Comparison of ENCODE assay signal across 16 mouse cellular contexts in the genomic region with DNA sequence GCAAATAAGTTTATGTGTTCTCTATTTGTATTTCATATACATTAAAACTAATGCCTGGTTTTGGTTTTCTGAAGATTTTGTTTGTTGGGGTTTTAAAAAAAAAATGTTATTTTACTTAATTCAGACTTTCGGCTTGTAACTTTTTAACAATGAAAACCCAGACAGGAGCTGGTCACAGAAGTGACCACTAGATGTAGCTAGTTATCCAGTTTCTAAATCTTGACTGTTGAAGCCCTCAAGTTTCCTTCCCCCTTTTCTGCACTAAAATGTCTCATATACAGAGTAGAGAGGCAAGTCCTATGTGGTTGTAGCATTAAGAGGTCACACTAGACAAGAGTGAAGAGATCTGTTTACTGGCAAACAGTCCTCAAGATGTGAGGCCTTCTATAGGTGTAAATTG.
DNase-seq lines count a peak whose midpoint lies in the region; ATAC-seq and TF ChIP-seq lines count a peak whose summit lies in the region.
"Had no signal": no experiment of that assay in that cellular context is flagged by ENCODE, and none has a peak within 500 bp of the region (broad histone marks: within the 10 kb centered on the region; RNA-seq: fewer than 3 reads in every experiment).

No protein-coding gene starts in this region.

- no peak overlapping the region for H3K4me3 ChIP-seq in forebrain, postnatal 0 days (ENCODE audit: low read depth, low read length)
- H3K4me3 ChIP-seq in forebrain, embryonic 15.5 days = no peak overlapping the region
- H3K4me3 ChIP-seq: embryonic facial prominence, embryonic 15.5 days; liver, embryonic 13.5 days had no signal

- peak; percentile 21 for DNase-seq in forebrain, postnatal 0 days
- peak; percentile 4 to 6 for DNase-seq in left cerebral cortex, postnatal 14 days (ENCODE audit: low spot score in 2 of 2)
- DNase-seq in left cerebral cortex, adult 8-10 months (ENCODE audit: low spot score in 2 of 2) = no peak
- DNase-seq in NIH3T3 (ENCODE audit: low read depth) = peak; percentile 39
- DNase-seq in urinary bladder, postnatal 4 days (ENCODE audit: low spot score in 2 of 2) = no peak
- no peak for DNase-seq in yolk sac, embryonic 10.5 days (ENCODE audit: low spot score)
- DNase-seq: cerebellum, adult 2 months; heart, postnatal 14 days; kidney, adult 11 months; kidney, postnatal 36 days; liver, embryonic 13.5 days had no signal

- no peak overlapping the region for H3K27ac ChIP-seq in forebrain, postnatal 0 days (ENCODE audit: low read depth, low read length)
- no peak overlapping the region for H3K27ac ChIP-seq in forebrain, embryonic 15.5 days (replicated peaks)
- H3K27ac ChIP-seq: embryonic facial prominence, embryonic 15.5 days; liver, embryonic 13.5 days; macrophage had no signal

- ATAC-seq in forebrain, postnatal 0 days = no peak
- ATAC-seq in forebrain, embryonic 15.5 days (replicated peaks) = no peak
- ATAC-seq in megakaryocyte progenitor cell, adult 5-6 weeks (replicated peaks; ENCODE audit: poor library complexity) = peak; percentile 83
- ATAC-seq: forebrain, embryonic 16.5 days had no signal

- no peak overlapping the region for H3K4me2 ChIP-seq in forebrain, postnatal 0 days (ENCODE audit: low read depth)
- H3K4me2 ChIP-seq in forebrain, embryonic 15.5 days (replicated peaks) = no peak overlapping the region
- H3K4me2 ChIP-seq: embryonic facial prominence, embryonic 15.5 days; liver, embryonic 13.5 days had no signal

- no peaks in the 10 kb centered on the region for H3K4me1 ChIP-seq in forebrain, postnatal 0 days (ENCODE audit: insufficient read depth)
- H3K4me1 ChIP-seq in forebrain, embryonic 15.5 days = no peaks in the 10 kb centered on the region
- H3K4me1 ChIP-seq: embryonic facial prominence, embryonic 15.5 days; liver, embryonic 13.5 days had no signal

- H3K9ac ChIP-seq in forebrain, postnatal 0 days = no peak overlapping the region
- no peak overlapping the region for H3K9ac ChIP-seq in forebrain, embryonic 15.5 days (replicated peaks)
- H3K9ac ChIP-seq: embryonic facial prominence, embryonic 15.5 days; liver, embryonic 13.5 days had no signal

- intact Hi-C loops in left cerebral cortex, postnatal 14 days (cut with DNase I) = loop anchor here (2.0 kb wide), 1 partner anchor 56 kb away; no protein-coding TSS in a partner anchor

- H3K9me3 ChIP-seq in forebrain, postnatal 0 days (ENCODE audit: low read length) = no peaks in the 10 kb centered on the region
- H3K9me3 ChIP-seq in forebrain, embryonic 15.5 days = no peaks in the 10 kb centered on the region
- H3K9me3 ChIP-seq: embryonic facial prominence, embryonic 15.5 days; liver, embryonic 13.5 days had no signal

- no peaks in the 10 kb centered on the region for H3K27me3 ChIP-seq in forebrain, postnatal 0 days (ENCODE audit: insufficient read depth, low read length)
- H3K27me3 ChIP-seq in forebrain, embryonic 15.5 days = no peaks in the 10 kb centered on the region
- H3K27me3 ChIP-seq: embryonic facial prominence, embryonic 15.5 days; liver, embryonic 13.5 days had no signal

- H3K36me3 ChIP-seq in forebrain, postnatal 0 days (ENCODE audit: insufficient read depth) = no peaks in the 10 kb centered on the region
- H3K36me3 ChIP-seq in forebrain, embryonic 15.5 days = no peaks in the 10 kb centered on the region
- H3K36me3 ChIP-seq: embryonic facial prominence, embryonic 15.5 days; liver, embryonic 13.5 days had no signal

- 48% methylated on average over 1 of the region's 1 CpGs for WGBS in forebrain, postnatal 0 days
- 62% methylated on average over 1 of the region's 1 CpGs for WGBS in forebrain, embryonic 15.5 days

- TF ChIP-seq CTCF in forebrain, postnatal 0 days (IDR thresholded peaks at IDR 0.05; ENCODE audit: low read depth) = peak; percentile 62

Comparison
In these comparisons a context has a peak if more than half of its experiments do, and no peak if none do; other contexts are left out.
1. DNase-seq: peak in forebrain, postnatal 0 days (single experiment), left cerebral cortex, postnatal 14 days (2 of 2) and NIH3T3 (single experiment); none in left cerebral cortex, adult 8-10 months (0 of 2), urinary bladder, postnatal 4 days (0 of 2) and yolk sac, embryonic 10.5 days (single experiment).